Mouse (Mus musculus): ENCODE data around the gene Alx3.

DNA sequence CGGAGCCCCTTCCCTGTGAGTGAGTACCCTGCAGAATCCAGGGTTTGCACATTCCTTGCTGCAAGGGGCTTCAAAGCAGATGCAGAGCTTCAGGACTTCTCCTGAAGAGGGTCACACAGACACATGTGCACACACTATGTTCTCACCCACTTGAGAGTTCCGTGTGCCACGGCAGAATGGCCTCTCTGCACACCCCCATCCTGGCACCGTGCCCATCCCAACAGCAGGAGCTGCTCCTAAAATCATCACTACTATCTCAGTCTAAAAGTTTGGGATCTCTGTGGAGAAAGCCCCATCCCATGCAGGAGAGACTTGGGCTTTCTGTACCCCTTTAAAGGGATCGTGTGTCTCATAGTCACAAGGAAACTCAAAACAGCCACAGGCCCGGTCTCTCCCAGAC, 8.3 kb upstream of the Alx3 start:
- no peak for TF ChIP-seq CTCF (IDR thresholded peaks at IDR 0.05; ENCODE audit: low read depth)
- TF ChIP-seq EP300 (IDR thresholded peaks at IDR 0.05; ENCODE audit: low read depth): no peak
